Mouse (Mus musculus) mouse embryonic stem cell (cell line): ENCODE measurements around the gene Arhgap17.

Source experiments
- in situ Hi-C, 2 experiments: fragments of 300-500 bp; cut with MboI; formaldehyde crosslinking; loops; 1 replicate in 1 of 2; 3 replicates in 1 of 2; pipeline ENCODE4 v1.14.3; 2019 to 2020; ENCODE audit warnings: low sequenced_read_pairs in 2 of 2, low pct_unique_long_range_greater_than_20kb in 1 of 2, mixed read lengths in 1 of 2; ENCODE audit not compliant: unreplicated experiment in 1 of 2

Arhgap17 gene

DNA sequence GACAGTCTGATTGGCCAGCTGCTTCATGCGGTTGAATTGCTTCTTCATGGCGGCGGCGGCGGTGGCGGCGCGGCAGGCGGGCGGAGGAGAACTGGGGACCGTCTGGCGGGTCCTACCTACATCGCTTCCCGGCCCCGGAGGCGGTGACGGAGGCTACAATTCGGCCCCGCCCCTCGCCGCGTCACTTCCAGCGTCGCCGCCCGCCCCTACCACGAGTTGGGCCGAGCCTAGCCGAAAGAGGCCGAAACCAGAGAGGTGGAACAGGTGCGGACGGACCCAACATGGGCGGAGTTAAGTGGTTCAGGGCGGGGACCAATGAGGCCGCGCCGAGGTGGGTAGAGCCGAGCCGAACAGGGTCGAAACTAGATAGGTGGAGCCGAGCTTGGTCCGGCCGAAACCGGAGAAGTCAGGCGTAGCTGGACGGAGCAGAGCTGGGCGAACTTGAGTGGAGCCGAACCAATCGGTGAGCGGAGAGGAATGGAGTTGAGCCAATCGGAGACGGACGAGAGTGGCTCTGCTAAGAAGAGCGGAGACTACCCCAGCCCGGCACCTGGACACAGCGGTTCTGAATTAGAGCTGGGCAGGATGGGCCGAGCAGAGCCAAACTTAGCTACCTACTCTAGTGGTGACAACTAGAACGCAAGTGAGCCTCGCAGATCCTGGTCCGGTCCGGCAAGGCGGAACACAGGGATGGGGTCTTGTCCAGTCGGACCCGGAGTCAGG lies at the start of gene Arhgap17, which contains the start of gene Lcmt1:
Gene Arhgap17, minus strand, starts transcription at position 157 of the 723 bp plus-strand sequence.
Gene Lcmt1, plus strand, starts transcription at position 26 of the 723 bp plus-strand sequence.
- in situ Hi-C loops = no loop called here

GRCm38 (mm10) chr7:123417661-123418060 lies 47.9 kb upstream of the Arhgap17 start:
- in situ Hi-C loops = no loop called here

- in situ Hi-C loops = no loop called here
Measured at GRCm38 (mm10) chr7:123416803-123417202, 47.1 kb upstream of the Arhgap17 start.

DNA sequence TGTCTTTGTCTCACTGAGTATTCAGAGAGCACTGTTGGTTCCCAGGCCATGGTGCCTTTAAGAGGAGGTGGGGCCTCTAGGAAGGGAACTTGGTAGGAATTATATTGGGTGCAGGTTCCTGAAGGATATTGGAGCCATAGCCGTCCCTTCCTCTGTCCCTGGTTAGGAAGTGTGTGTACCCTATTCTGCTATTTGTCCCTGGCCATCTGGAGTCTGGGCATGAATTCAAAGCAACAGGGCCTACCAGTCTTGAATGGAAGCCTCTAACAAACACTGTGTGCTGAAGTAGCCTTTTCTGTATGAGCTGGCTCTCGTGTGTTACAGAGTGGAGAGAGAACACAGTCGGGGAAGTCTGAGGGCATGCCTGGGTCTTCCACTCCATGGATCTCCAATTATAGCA lies 42.4 kb upstream of the Arhgap17 start:
- in situ Hi-C loops = no loop called here

DNA sequence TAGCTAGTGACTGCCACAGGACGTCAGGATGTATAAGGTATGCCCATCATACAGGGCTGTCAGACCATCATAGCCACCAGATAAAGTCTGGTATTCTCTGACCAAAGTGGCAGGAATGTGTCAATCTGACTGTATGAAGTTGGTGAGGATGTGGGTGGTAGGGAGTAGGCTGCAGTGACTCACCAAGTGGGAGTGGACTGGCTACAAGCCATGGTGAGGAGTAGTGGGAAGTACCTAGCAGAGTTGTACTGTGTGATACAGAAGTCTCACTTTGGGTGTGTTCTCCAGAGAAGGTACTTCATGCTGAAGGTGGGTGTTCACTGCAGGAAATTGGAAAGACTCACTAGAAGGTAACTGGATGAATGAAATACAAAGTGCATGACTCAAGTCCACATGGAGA lies 41.4 kb upstream of the Arhgap17 start:
- in situ Hi-C loops = no loop called here

DNA sequence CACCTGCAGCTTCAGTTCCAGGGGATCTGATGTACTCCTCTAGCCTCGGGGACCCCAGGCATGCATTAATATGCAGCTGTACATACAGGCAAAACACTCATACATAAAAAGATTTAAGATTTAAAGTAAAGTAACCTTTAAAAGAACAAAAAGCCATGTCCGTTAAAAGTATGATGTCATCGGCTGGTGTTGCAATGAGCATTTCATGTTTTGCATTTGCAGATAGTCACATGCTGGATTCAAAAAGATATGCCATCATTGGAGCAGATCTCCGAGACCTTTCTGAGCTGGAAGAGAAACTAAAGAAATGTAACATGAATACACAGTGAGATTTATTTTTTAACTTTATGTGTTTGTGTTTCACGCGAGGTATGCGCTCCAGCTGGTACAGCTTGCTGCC lies 40.8 kb upstream of the Arhgap17 start:
- in situ Hi-C loops = no loop called here

DNA sequence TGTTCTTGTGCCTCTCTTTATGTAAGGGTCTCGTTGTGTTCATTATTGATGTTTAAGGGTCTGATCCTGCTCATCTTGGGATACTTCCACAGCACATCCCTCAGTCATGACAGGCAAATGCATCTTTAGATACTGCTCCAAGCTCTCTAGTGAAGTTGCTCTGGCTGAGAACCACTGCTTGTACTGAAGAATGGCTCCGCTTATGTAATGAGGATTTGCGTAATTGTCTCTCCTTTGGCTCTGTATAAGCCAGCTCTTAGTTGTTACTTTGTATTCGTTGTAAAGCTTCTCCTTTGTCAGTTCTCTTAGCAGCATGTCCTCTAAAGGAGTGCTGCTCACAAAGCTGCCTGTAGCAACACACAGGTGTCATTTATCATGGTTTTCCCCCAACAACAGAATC lies 37.3 kb upstream of the Arhgap17 start:
- in situ Hi-C loops = no loop called here

DNA sequence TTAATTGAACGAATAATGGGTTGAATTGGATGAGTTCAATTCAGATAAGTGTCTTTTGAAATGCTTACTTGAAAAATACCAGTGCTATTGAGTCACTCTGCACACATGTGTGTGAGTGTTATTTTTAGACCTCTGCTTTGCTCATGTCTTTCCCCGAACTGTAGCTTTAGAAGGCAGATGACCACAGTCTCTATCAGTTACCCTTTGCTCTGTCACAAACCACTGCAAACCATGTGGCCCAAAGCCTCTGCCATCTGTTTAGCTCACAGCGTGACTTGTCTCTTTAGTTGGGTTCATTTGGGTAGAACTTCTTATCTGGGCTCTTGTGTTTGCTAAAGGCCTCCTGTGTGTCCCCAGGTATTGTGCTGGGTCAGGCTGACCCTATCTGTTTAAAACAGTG lies 35.9 kb upstream of the Arhgap17 start:
- in situ Hi-C loops = no loop called here

DNA sequence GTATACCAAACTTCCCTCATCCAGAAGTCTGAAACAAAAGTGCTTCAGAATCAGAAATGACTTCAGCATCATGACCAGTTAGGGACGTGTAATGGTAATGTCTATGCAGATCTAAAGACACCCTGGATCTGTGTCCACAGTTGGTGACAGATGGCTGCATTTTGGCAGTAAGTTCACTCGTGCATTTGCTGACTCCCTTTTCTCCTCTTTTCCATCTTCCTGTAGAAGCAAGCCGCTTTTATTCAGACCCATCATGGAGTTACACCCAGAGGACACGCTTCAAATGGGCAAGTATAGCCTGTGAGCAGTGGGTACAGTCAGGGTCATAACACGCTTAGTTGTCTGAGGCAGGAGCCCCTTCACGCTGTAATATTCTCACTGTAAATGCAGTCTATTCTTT lies 34.5 kb upstream of the Arhgap17 start:
- in situ Hi-C loops = no loop called here

- in situ Hi-C loops = no loop called here
Measured at GRCm38 (mm10) chr7:123401121-123401520, 31.4 kb upstream of the Arhgap17 start.

DNA sequence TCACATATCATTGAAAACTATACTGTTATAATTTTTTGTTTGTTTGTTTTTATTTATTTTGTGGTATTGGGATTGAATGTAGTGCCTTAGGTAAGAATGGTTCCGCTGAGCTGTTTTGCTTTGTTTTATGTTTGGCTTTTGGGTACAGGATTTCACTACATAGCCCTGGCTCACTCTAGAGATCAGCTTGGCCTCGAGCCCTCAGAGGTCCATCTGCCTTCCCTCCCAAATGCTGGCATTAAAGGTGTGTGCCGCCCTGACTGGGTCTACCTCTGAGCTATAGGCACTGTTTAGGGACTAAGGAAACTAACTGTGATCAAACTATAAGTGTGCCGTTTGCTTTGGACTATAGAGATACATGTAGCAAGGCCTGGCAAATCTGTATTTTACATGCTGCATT lies 29.6 kb upstream of the Arhgap17 start:
- in situ Hi-C loops = no loop called here

GRCm38 (mm10) chr7:123398828-123399227 lies 29.1 kb upstream of the Arhgap17 start:
- in situ Hi-C loops = no loop called here

DNA sequence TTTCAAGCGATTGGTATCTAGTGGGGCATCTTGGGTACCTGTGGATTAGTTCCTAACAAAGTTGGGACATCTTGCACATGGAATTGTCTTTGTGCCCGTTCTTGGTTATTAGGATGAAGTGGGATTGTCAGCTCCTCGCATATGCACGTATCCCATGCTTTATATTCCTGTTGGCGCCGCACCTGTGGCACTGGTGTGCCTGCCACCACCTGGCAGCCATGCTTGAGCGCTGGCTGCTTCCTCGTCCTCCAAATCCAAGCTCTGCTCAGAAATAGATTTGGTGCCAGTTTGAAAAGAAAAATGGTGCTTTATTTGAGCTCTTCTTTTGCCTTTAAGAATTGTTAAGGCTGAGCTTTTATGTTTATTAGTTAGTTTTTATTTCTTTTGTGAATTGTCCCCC lies 28.2 kb upstream of the Arhgap17 start:
- in situ Hi-C loops = no loop called here

- in situ Hi-C loops = no loop called here
Measured at GRCm38 (mm10) chr7:123397369-123397768, 27.7 kb upstream of the Arhgap17 start.

DNA sequence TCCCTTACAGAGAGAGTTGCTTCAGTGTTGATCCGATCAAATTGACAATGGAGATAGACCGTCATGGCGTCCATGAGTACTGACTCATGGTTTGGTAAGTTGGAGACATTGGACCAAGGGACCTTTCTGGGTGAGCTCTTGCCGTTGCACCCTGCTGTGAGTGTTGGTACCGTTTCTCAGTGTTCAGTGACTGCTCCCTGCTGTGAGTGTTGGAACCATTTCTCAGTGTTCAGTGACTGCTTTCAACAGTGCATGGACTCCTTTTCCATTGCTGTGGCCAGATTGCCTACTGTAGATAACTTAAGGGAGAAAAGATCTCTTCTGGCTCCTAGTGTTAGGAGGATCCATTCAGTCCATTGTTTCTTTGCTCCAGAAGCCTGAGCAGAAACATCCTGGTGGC lies 27.2 kb upstream of the Arhgap17 start:
- in situ Hi-C loops = no loop called here

- in situ Hi-C loops = no loop called here
Measured at GRCm38 (mm10) chr7:123394271-123394670, 24.6 kb upstream of the Arhgap17 start.

DNA sequence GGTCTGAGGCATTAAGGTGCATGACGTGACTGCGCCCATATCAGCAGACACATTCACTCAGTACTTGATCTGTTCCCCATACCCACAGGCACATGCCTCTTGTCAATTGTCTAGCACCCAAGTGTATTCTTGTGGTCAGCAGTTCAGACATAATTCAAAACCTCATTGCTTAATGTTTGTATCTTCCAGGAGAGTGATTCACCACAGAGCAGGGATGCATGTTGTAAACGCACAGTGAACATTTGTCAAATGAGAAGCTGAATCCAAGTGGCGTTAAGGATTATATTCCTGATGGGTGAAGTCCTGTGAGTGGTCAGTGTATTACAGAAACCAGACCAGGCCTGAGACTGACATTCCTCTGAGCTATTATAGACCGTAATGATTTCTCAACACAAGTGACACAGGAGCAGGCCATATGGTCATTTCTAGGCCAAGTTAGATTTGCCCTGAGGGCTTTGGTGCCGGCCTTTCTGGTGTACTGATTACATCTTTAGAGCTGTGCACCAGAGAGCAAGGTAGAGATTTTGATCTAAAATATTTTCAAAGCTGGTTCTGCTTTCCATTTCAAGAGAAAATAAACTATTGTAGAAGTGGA lies 20.1 kb upstream of the Arhgap17 start:
- in situ Hi-C loops = no loop called here

- in situ Hi-C loops = no loop called here
Measured at GRCm38 (mm10) chr7:123385693-123386407, 16.1 kb upstream of the Arhgap17 start.

GRCm38 (mm10) chr7:123377443-123378400 lies 8.0 kb upstream of the Arhgap17 start:
- in situ Hi-C loops = no loop called here
